Mouse (Mus musculus) liver, adult 2 months (tissue): ENCODE results near the gene Pf4.

Source experiments
- CTCF ChIP-seq: fragments of 200-500 bp; IDR thresholded peaks from 2 replicates; pipeline ENCODE4 v1.5.1; 2011; ENCODE audit warnings: low read depth, low read length, control low read depth
- POLR2A ChIP-seq: fragments of 200-500 bp; IDR thresholded peaks from 2 replicates; pipeline ENCODE4 v1.6.1; 2011; ENCODE audit warnings: low read length, control low read depth; ENCODE audit not compliant: insufficient read depth; ENCODE audit errors: extremely low read depth

DNA sequence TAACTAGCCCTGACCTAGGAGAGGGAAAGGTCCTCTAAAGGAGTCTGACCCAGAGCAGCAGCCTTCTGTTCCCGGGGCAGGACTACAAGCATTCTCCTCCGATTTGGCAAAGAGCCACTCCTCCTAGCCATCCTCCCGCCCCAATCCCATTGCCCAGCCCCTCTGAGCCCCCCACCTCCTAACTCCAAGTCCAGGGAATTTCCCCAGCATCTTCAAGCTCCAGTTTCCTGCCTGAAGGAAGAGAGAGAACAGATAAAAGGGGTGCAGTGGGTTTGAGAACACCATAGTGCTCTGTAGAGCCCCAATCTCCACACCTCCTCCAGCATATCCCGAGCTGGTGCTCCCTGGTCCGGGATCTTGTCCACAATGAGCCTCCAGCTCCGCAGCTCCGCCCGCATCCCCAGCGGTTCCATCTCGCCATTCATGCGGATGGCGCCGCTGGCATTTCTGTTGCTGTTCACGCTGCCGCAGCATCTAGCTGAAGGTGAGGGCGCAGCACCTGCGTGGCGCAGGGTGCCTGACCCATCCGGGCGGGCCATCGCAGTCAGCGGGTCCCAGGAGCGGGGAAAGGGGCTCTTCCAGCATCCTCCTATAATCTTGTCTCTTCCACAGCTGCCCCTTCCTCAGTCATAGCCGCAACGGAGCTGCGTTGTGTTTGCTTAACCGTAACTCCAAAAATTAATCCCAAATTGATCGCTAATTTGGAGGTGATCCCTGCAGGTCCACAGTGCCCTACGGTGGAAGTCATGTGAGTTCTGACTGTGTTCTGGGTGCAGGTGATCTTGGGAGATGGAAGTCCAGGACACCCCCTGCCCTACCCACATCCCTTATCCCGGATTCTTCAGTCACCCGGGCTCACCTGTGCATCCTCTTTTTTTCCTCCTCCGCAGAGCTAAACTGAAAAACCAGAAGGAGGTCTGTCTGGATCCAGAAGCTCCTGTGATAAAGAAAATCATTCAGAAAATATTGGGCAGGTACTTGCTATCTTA, 12.9 kb upstream of the Pf4 start, which contains the start of gene Cxcl5:
- no peak for TF ChIP-seq POLR2A
- TF ChIP-seq CTCF = no peak
